Mouse (Mus musculus): ENCODE measurements around the gene Cxcl1.

- TF ChIP-seq CTCF (IDR thresholded peaks at IDR 0.05; ENCODE audit: extremely low read depth, insufficient read depth, low read length) (no peak), POLR2A (IDR thresholded peaks at IDR 0.05; ENCODE audit: extremely low read depth, insufficient read depth, low read length) (no peak)
Observed at GRCm38 (mm10) chr5:90877173-90877512, 13.9 kb upstream of the Cxcl1 start.
